Mouse (Mus musculus) adrenal gland, postnatal 14 days (tissue): Measurements from ENCODE around the gene 2010300C02Rik. TPM values are rescaled to one million over a fixed set of nuclear protein-coding genes. Genes with fewer than 3 reads are reported as not detected.

Experiments
- DNase-seq: peaks from one replicate; pipeline ENCODE4 v3.0.0; 2021; ENCODE audit warnings: mixed read lengths
- total RNA-seq: library from RNA; stranded (reverse); gene quantifications from 2 replicates; pipeline ENCODE4 v1.2.3, GENCODE M21; 2021

The 2010300C02Rik gene
- total RNA-seq, 1 experiment from 2014 or later: 3.1 TPM

- no peak for DNase-seq
Measured at GRCm38 (mm10) chr1:37711596-37712356, 8.1 kb downstream of the 2010300C02Rik start.

DNA sequence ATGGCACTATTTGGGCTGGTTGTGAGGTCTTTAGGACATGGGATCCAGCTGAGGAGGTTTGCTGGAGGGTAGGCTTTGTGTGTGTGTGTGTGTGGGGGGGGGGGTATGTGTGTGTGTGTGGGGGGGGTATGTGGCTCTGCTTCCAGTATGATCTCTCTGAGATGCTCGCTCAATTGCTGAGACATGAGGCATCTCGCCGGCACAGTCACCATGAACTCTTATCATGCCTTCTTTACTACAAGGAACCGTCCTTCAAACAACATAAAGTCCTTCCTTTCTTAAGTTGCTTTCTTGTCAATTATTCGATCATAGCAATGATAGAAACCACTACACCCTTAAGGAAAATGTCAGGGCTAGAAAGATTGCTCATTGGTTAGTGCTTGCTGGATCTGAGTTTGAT lies 8.8 kb downstream of the 2010300C02Rik start:
- no peak for DNase-seq

DNA sequence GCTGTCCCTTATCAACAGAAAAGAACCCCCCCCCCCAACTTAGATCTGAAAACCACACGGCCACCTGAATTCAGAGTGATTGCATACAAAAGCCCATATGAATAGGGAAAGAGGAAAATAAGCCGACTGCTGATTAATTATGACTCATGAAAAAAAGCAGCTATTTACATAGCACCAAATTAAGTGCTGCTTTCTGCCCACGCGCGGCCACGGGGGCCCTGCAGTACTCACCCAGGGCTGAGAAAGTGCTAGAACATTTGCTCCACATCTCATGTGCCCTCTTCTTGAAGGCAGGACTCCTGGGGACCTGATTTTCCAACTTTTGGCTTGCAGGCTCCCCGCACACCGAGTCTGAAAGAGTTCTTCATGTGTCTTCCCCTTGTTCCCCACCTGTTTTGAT lies 10.1 kb downstream of the 2010300C02Rik start:
- DNase-seq: no peak

DNA sequence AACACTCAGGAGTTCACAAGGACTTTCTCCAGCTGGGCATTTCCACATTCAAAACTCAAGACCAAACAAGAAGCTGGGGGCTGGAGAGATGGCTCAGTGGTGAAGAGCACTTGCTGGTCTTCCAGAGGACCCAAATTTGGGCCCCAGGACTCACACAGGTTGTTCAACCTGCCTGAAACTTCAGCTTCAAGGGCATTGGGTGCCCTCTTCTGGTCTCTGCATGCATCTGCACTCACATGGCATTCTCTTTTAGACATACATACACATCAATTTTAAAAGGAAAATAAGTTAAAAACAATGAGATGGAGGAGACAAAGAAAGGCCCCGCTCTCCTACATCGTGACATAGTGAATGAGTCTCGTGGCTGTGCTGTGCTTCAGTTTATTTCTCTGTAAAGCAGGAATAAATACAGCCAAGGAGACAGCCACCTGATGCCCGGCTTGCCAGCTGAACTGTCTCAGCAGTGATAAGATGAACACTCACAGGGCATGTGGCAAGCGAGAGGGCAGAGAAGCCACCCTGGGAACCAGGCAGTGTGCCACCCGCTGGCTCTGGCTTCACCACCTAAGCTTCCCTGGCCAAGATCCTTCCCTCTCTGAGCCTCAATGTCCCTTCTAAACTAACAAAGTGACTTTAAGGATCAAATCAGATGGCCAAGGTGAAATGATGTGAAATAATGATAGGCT lies 11.5 kb downstream of the 2010300C02Rik start:
- DNase-seq: no peak

GRCm38 (mm10) chr1:37702326-37702725 lies 17.6 kb downstream of the 2010300C02Rik start:
- DNase-seq: no peak

DNA sequence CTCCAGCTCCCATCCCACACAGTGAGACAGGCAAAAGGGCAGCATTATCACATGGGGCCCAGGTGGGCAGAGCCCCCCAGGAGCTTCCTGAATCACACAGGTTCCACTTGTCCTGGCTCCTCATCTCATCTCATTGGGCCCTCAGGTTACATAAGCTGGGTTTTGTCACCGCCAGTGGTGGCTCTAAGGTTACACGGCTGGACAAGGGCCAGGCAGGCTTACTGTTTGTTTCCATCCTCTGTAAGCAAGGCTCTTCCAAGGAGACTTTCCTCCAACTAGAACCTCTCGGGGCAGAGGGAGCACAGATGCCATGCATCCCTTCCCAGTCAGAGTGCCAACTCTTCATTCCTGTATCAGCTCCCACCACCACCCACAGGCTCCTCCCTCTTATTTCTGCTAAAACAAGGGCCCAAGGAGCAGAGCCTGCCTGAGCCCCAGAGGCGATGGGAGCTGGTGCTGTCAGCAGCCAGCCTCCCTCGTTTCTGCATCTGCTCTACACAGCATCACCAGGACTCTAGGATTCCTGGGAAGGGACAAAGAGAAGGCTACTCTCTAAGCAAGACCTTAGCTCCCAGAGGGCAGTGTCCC lies 20.9 kb downstream of the 2010300C02Rik start:
- peak; percentile 40 for DNase-seq

GRCm38 (mm10) chr1:37698186-37698839 lies 21.6 kb downstream of the 2010300C02Rik start:
- no peak for DNase-seq

DNA sequence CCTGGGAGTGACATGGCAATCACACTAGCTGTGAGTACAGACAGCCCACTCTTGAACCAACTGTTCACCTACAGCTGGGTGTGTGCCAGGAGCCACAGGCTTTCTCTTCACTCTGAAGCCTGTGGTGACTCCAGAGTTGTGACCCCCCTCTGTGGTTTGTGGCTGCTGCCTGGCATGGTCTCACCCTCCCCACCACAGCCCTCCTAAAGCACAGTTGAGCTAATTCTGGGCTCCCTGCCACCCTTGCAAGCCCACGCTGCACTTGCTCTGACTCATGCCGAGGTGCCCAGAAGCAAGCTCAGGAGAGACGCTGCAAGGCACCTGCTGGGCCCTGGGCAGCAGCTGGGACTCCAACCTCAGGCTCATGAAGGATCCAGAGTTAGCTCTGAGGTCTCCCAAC lies 23.0 kb downstream of the 2010300C02Rik start:
- DNase-seq: peak; percentile 64

GRCm38 (mm10) chr1:37695732-37696131 lies 24.2 kb downstream of the 2010300C02Rik start:
- DNase-seq: no peak

- no peak for DNase-seq
Measured at GRCm38 (mm10) chr1:37694417-37694816, 25.5 kb downstream of the 2010300C02Rik start.

- DNase-seq: peak; percentile 29
Measured at GRCm38 (mm10) chr1:37691179-37691578, 28.7 kb downstream of the 2010300C02Rik start.

DNA sequence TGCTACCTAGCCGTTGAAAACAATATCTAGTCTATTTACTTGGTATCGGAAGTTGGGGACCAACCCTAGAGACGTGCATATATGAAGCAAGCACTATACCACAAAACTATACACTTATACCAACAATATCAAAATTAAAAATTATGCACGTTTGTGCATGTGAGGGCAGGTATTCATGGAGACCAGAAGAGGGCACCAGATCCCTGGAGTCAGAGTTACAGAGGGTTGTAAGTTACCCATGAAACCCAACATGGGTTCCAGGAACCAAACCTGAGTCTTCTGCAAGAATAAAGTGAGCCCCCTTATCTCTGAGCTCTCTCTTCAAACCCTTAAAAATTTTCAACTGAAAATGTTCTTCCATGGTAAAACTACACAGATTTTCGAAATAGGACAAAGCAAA lies 29.2 kb downstream of the 2010300C02Rik start:
- no peak for DNase-seq

DNA sequence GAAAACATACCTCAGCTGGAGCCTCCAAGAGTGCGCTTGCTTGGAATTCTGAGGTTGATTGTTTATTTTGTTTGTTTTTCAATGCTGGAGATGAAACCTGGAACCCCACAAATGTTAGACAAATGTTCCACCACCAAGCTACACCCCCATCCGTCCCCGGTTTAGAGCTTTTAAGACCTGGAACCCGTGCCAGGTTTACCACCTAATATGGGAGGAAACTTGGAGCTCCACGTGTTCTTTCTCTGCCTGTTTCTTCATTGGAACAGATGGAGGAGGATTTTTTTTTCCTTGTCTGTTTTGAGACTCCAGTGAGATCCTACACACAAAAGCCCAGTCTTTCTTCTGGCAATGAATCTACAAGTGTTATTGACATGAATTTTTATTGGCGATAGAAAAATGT lies 30.2 kb downstream of the 2010300C02Rik start:
- no peak for DNase-seq

GRCm38 (mm10) chr1:37688351-37688750 lies 31.5 kb downstream of the 2010300C02Rik start:
- peak; percentile 73 for DNase-seq

GRCm38 (mm10) chr1:37687515-37687914 lies 32.4 kb downstream of the 2010300C02Rik start:
- peak; percentile 58 for DNase-seq

- DNase-seq: no peak
Measured at GRCm38 (mm10) chr1:37686953-37687441, 32.9 kb downstream of the 2010300C02Rik start.

DNA sequence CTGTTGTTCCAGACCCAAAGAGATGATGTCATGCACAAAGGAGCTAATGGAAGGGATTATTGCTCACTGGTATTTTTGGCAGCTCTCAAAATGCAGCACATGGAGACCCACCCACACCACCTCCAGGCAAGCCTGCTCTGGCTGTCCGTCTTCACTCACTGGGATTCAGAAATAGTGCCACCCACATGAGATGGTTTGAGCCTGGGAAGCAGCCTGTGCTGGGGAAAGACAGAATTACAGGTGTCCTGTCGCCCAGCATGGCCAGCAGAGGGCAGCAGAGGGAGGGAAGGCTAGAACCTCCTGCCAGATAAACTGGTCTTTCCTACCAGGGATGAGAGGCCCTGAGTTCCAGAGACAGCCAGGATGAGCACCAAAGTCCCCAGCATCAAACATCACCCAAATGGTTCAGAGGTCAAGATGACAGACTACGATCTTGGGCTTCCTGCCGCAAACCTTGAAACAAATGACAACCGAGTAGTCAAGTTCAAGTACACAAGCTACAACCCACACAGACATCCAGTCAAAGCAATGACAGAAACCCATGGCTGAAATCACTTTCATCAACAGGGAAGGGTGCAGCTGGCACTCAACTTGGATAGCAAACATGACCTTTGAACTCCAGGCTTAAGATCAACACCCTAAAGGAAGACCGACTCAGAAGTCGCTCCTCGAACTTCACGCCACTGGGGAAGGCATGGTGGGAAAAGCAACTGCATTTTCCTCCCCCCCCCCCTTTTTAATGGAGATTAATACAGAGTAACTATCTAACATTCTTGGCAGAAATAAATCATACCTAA lies 41.4 kb downstream of the 2010300C02Rik start:
- DNase-seq: peak; percentile 94

DNA sequence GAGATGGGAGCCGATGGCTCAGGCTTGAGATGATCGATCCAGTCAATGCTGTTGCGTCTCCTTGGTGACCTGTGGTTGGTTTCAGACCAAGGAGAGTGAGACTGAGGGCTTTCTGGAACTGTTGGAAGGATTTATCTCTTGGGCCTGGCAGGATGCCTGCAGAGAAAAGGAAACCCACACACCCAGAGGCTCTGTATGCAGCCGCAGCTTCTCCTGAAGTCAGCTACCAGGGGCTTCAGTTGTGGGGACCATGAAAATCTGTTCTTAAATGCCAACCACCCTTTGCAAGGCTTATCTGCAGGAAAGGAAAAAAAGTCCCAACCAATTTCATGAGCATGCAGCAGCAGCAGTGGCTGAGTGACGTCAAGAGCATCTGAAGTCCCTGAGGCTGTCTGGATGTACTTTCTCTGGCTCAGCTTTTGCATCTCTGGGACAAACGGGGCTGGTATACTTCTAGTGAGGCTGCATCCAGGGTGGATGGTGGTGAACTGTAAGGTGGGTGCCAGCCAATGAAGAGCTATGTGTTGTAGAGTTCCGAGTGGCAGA lies 42.8 kb downstream of the 2010300C02Rik start:
- no peak for DNase-seq

DNA sequence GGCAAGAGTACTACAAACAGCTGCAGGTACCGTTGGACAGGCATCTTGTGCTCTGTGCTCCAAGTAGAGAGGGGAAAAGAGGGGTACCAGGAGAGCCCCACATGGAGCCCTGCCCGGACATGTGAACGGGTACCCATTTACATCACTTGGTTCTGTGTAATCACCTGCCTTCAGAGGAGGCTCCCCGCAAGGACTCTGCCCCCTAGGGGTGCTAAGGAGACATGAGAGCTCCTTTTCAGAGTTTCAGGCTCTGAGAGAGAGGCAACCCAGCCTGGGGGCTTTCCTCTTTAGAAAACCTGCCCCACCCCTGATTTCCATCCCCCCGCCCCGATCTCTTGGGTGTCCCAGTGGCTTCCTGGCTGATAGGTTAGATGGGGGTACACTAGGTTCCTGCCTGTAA lies 44.4 kb downstream of the 2010300C02Rik start:
- no peak for DNase-seq

DNA sequence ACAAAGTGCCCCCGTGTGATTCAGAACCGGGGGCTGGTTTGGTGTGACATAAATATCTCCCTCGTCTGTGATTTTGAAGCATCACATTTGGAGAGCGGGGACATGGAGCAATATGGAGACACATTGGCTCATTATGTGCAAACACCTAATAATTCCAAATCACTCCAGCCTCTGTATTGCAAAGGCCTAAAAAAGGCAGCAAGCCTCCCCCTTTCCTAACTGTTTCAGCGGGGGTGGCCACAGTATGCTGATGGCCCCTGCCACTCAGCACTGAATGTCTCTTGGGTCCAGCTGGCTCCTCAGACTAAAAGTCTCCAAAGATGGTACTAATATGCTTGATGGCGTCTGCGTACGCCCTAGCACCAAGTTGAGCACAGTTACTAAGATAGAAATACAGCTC lies 45.6 kb downstream of the 2010300C02Rik start:
- DNase-seq: no peak

DNA sequence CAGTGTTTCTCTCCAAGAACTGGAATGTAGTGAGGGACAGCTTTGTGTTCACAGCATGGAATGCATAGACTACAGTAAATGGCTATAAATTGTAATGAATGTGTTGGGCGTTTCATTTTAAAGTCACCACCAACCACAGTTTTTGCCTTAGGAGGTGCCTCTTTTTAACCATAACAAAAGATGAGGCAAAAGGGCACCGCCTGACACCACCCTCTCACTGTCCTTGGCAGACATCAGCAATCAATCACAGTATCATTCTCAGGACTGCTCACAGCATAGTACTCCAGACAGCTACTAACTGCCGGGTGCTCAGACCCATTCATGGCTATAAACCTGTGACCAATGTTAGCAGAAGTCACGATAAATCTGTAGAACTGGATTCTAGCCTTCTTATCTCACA lies 48.6 kb downstream of the 2010300C02Rik start:
- no peak for DNase-seq

- DNase-seq: no peak
Measured at GRCm38 (mm10) chr1:37667386-37667785, 52.5 kb downstream of the 2010300C02Rik start.
